Mouse (Mus musculus): ENCODE data around the gene Vav3. TPM values are rescaled to one million over a fixed set of nuclear protein-coding genes. Genes with fewer than 3 reads are reported as not detected.
"Not testable (repeated sequence)": the region's sequence is repeated elsewhere in the genome, so short reads cannot be mapped to it uniquely, and the experiment has no call there.

The Vav3 gene
- polyA plus RNA-seq, 1 experiment from 2014 or later = 10.3 TPM

DNA sequence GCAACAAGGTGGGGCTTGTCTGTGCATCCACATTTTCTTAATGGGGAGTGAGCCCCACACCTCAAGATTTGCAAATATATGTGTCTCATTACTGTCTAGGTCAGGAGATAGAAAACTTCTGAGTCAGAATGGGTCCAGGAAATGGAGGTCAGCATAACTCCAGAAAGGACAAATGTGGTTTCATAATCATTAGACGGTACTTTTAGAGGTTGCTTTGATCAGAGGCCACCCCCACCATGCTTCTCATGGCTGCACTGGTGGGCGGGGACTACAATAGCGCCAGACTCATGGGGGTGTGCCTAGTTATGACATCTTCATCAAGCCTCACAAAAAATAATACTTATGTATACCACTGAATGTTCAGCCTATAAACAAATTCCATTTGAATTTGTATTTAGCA, 103.6 kb downstream of the Vav3 start:
- H3K27me3 ChIP-seq (replicated peaks; ENCODE audit: control insufficient read depth, insufficient read depth, low read length) = no peaks in the 10 kb centered on the region
- 85% methylated on average over 3 of the region's 3 CpGs for WGBS
- no peaks in the 10 kb centered on the region for H3K4me1 ChIP-seq (ENCODE audit: control insufficient read depth, insufficient read depth, low read depth, low read length)
- no peaks in the 10 kb centered on the region for H3K36me3 ChIP-seq (ENCODE audit: control insufficient read depth, insufficient read depth, low read length)
- no peak for ATAC-seq
- no peak overlapping the region for H3K27ac ChIP-seq (ENCODE audit: low read depth, low read length)
- H3K9me3 ChIP-seq (ENCODE audit: control insufficient read depth, low read length) = no peaks in the 10 kb centered on the region
- no peak overlapping the region for H3K4me3 ChIP-seq (ENCODE audit: low read length)
- H3K9ac ChIP-seq (ENCODE audit: low read depth, low read length) = no peak overlapping the region
- H3K4me2 ChIP-seq (ENCODE audit: low read length) = no peak overlapping the region

DNA sequence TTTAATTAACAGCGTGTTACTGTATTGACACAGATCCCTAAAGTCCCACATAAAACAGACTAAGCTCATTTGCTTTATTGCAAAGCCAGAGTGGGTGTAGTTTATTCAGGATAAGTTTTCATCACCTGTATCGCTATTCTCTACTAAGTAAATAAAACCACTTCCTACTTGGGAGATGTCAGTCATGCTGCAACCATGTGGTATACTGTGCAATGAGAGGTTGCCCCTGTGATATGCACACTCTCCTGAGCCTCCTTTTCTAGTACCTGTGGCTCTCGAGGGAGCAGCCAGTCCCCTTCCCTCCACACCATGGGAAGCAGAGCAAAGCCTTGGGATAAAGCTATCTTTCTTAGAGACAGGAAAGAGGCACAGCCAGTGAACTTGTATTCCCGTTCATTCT, 106.5 kb downstream of the Vav3 start:
- Histone ChIP-seq H3K36me3 (ENCODE audit: control insufficient read depth, insufficient read depth, low read length) (no peaks in the 10 kb centered on the region), H3K27ac (ENCODE audit: low read depth, low read length) (no peak overlapping the region), H3K27me3 (replicated peaks; ENCODE audit: control insufficient read depth, insufficient read depth, low read length) (no peaks in the 10 kb centered on the region), H3K9me3 (ENCODE audit: control insufficient read depth, low read length) (no peaks in the 10 kb centered on the region), H3K4me2 (ENCODE audit: low read length) (no peak overlapping the region), H3K9ac (ENCODE audit: low read depth, low read length) (no peak overlapping the region), H3K4me1 (ENCODE audit: control insufficient read depth, insufficient read depth, low read depth, low read length) (no peaks in the 10 kb centered on the region), H3K4me3 (ENCODE audit: low read length) (no peak overlapping the region)
- WGBS = 68% methylated on average over 4 of the region's 4 CpGs
- ATAC-seq = no peak

DNA sequence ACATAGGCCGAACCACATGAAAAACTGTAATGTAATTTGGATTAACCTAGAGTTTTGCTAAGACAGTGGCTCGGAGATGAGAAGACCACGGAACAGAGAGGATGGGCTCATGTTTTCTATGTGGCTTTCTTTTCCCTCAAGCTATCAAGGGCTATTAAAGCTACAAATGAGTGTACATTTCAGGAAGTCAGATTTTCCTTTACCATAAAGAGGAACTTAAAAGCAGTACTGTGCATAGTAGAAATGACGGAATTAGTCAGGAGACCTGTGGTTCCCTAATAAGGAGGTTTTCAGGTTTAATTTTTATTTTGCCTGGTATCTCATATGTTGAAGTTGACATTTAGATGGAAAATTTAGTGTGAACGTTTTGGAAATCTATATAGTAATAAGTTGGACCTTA, 107.8 kb downstream of the Vav3 start:
- not testable (repeated sequence) for H3K4me1 ChIP-seq (ENCODE audit: control insufficient read depth, insufficient read depth, low read depth, low read length); H3K27me3 ChIP-seq (replicated peaks; ENCODE audit: control insufficient read depth, insufficient read depth, low read length); H3K9me3 ChIP-seq (ENCODE audit: control insufficient read depth, low read length); H3K36me3 ChIP-seq (ENCODE audit: control insufficient read depth, insufficient read depth, low read length); H3K4me3 ChIP-seq (ENCODE audit: low read length); H3K27ac ChIP-seq (ENCODE audit: low read depth, low read length); ATAC-seq; H3K9ac ChIP-seq (ENCODE audit: low read depth, low read length); H3K4me2 ChIP-seq (ENCODE audit: low read length)
- WGBS = 84% methylated on average over 5 of the region's 5 CpGs

DNA sequence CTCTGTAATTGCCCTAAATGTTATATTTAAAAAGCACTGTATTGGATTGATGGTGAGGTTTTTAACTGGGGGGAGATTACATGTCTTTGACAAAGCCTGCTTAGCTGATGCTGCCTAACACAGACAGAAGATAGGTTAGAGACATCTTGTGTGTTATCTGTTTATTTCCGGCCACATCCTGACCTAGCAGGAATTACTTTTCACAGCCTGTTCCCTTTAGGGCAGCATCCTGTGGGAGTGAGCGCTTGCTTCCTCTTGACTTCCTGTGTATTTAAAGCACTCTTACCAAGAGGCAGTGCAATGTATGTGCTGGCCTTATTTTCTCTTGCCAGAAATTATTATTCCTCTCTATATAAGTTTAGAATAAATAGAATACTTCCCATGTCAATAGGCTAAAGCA, 111.5 kb downstream of the Vav3 start:
- Histone ChIP-seq H3K4me2 (ENCODE audit: low read length) (no peak overlapping the region), H3K9ac (ENCODE audit: low read depth, low read length) (no peak overlapping the region), H3K4me3 (ENCODE audit: low read length) (no peak overlapping the region), H3K4me1 (ENCODE audit: control insufficient read depth, insufficient read depth, low read depth, low read length) (no peaks in the 10 kb centered on the region), H3K9me3 (ENCODE audit: control insufficient read depth, low read length) (no peaks in the 10 kb centered on the region), H3K36me3 (ENCODE audit: control insufficient read depth, insufficient read depth, low read length) (no peaks in the 10 kb centered on the region), H3K27ac (ENCODE audit: low read depth, low read length) (no peak overlapping the region), H3K27me3 (replicated peaks; ENCODE audit: control insufficient read depth, insufficient read depth, low read length) (no peaks in the 10 kb centered on the region)
- ATAC-seq = no peak
- WGBS = 84% methylated on average over 2 of the region's 2 CpGs

DNA sequence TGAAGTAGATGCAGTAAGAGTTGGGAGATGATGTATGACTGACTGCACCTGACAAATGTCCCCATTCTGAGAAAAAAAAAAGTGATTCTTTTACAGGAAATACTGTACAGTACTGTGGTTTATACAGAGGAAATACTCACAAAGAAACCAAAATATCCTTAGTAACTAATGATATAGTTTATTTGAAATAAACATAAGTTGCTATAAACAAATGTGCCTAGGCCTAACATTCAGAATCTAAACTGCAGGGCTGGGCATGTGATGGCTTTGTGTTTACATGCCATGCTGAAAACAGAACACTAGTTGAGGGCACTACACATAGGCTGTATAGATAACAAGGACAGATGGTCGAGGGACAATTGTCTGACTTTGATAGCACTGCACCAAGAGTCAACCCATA, 114.2 kb downstream of the Vav3 start:
- Histone ChIP-seq H3K36me3 (ENCODE audit: control insufficient read depth, insufficient read depth, low read length) (no peaks in the 10 kb centered on the region), H3K4me3 (ENCODE audit: low read length) (no peak overlapping the region), H3K9me3 (ENCODE audit: control insufficient read depth, low read length) (no peaks in the 10 kb centered on the region), H3K27ac (ENCODE audit: low read depth, low read length) (no peak overlapping the region), H3K27me3 (replicated peaks; ENCODE audit: control insufficient read depth, insufficient read depth, low read length) (no peaks in the 10 kb centered on the region), H3K9ac (ENCODE audit: low read depth, low read length) (no peak overlapping the region), H3K4me2 (ENCODE audit: low read length) (no peak overlapping the region), H3K4me1 (ENCODE audit: control insufficient read depth, insufficient read depth, low read depth, low read length) (no peaks in the 10 kb centered on the region)
- 72% methylated on average over 1 of the region's 1 CpGs for WGBS
- ATAC-seq = no peak

DNA sequence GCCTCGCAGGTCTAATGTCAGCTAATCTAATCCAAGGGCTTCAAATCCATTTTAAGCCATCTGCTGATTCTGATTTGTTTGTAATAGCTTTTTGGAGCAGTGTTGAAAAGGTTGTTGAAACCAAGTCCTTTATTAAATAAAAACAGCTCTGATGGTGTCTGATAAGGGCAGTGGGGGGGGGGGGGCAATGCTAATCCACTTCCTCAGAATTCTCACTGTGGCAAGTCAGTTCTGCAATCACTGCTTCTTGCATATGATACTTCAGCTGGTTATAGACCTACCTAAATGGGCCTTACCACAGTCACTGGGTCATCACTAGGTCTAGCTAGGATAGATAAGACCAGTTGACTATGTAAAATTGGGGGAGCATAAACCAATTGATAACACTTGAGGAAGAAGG, 115.9 kb downstream of the Vav3 start:
- H3K27me3 ChIP-seq (replicated peaks; ENCODE audit: control insufficient read depth, insufficient read depth, low read length) = no peaks in the 10 kb centered on the region
- H3K9ac ChIP-seq (ENCODE audit: low read depth, low read length) = no peak overlapping the region
- no peak overlapping the region for H3K27ac ChIP-seq (ENCODE audit: low read depth, low read length)
- H3K9me3 ChIP-seq (ENCODE audit: control insufficient read depth, low read length) = no peaks in the 10 kb centered on the region
- no peaks in the 10 kb centered on the region for H3K4me1 ChIP-seq (ENCODE audit: control insufficient read depth, insufficient read depth, low read depth, low read length)
- H3K4me3 ChIP-seq (ENCODE audit: low read length) = no peak overlapping the region
- no peaks in the 10 kb centered on the region for H3K36me3 ChIP-seq (ENCODE audit: control insufficient read depth, insufficient read depth, low read length)
- WGBS = 86% methylated on average over 1 of the region's 1 CpGs
- ATAC-seq = no peak
- H3K4me2 ChIP-seq (ENCODE audit: low read length) = no peak overlapping the region

DNA sequence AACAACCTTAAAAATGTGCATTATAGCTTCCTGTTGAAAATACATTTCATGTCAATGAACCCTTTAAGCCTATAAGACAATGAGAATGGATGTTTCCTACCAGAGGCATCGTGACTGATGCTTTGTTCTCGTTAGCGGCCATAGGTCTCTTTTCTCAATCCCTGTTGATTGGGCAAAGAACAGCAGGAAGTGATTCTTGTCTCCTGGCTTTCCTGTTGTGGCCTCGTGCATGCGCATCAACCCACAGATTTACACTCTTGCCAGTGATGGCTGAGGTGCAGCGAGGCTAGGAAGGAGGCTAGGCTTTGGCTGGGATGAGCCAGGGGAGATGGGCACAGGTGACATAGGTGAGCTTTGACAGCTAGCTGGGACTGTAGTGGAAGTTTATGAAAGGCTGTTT, 123.2 kb downstream of the Vav3 start:
- 77% methylated on average over 6 of the region's 6 CpGs for WGBS
- Histone ChIP-seq H3K27me3 (replicated peaks; ENCODE audit: control insufficient read depth, insufficient read depth, low read length) (no peaks in the 10 kb centered on the region), H3K9me3 (ENCODE audit: control insufficient read depth, low read length) (no peaks in the 10 kb centered on the region), H3K27ac (ENCODE audit: low read depth, low read length) (no peak overlapping the region), H3K36me3 (ENCODE audit: control insufficient read depth, insufficient read depth, low read length) (no peaks in the 10 kb centered on the region), H3K4me1 (ENCODE audit: control insufficient read depth, insufficient read depth, low read depth, low read length) (no peaks in the 10 kb centered on the region), H3K4me2 (ENCODE audit: low read length) (no peak overlapping the region), H3K4me3 (ENCODE audit: low read length) (no peak overlapping the region), H3K9ac (ENCODE audit: low read depth, low read length) (no peak overlapping the region)
- ATAC-seq = no peak

DNA sequence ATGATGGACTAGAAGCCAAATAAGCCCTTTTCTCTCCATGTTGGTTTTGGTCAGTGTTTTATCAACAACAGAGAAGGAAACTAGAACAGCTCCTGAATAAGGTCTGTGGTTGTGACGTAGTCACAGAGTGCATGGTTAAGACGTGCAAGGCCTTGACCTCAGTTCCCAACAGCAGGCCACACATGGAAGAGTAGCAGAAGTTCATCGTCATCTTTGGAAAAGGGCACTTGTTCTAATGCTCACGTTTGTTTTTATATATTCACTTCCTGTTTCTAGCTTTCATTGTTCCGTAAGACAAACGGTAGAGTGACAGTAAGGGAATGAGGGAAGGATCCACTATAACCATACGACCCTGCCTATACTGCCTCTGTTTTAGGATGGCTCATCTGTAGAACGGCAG, 124.1 kb downstream of the Vav3 start:
- ATAC-seq = no peak
- no peak overlapping the region for H3K9ac ChIP-seq (ENCODE audit: low read depth, low read length)

DNA sequence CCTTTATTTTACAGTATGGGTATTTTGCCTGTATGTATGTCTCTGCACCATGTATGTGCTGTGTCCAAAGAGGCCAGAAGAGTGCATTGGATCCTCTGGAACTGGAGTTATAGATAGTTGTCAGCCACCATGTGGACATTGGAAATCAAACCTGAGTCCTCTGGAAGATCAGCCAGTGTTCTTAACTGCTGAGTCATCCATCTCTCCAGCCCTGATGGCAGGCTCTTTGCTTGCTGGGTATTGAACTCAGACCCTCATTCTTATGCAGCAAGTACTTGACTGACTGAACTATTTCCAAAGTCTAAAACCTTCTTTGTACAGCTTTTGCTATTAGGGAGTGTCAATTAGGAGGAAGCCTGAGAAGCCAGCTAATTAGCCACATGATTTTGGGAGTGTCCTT, 126.1 kb downstream of the Vav3 start:
- no peak overlapping the region for H3K9ac ChIP-seq (ENCODE audit: low read depth, low read length)
- no peak overlapping the region for H3K27ac ChIP-seq (ENCODE audit: low read depth, low read length)
- H3K36me3 ChIP-seq (ENCODE audit: control insufficient read depth, insufficient read depth, low read length) = no peaks in the 10 kb centered on the region
- H3K4me2 ChIP-seq (ENCODE audit: low read length) = no peak overlapping the region
- H3K27me3 ChIP-seq (replicated peaks; ENCODE audit: control insufficient read depth, insufficient read depth, low read length) = no peaks in the 10 kb centered on the region
- H3K4me3 ChIP-seq (ENCODE audit: low read length) = no peak overlapping the region
- H3K9me3 ChIP-seq (ENCODE audit: control insufficient read depth, low read length) = no peaks in the 10 kb centered on the region
- ATAC-seq = no peak
- no peaks in the 10 kb centered on the region for H3K4me1 ChIP-seq (ENCODE audit: control insufficient read depth, insufficient read depth, low read depth, low read length)

More for the DNA sequence above, 124.1 kb downstream of the Vav3 start:
- Histone ChIP-seq H3K4me3 (ENCODE audit: low read length) (no peak overlapping the region), H3K27me3 (replicated peaks; ENCODE audit: control insufficient read depth, insufficient read depth, low read length) (no peaks in the 10 kb centered on the region), H3K36me3 (ENCODE audit: control insufficient read depth, insufficient read depth, low read length) (no peaks in the 10 kb centered on the region), H3K9me3 (ENCODE audit: control insufficient read depth, low read length) (no peaks in the 10 kb centered on the region), H3K4me1 (ENCODE audit: control insufficient read depth, insufficient read depth, low read depth, low read length) (no peaks in the 10 kb centered on the region), H3K27ac (ENCODE audit: low read depth, low read length) (no peak overlapping the region), H3K4me2 (ENCODE audit: low read length) (no peak overlapping the region)
- 86% methylated on average over 8 of the region's 8 CpGs for WGBS

DNA sequence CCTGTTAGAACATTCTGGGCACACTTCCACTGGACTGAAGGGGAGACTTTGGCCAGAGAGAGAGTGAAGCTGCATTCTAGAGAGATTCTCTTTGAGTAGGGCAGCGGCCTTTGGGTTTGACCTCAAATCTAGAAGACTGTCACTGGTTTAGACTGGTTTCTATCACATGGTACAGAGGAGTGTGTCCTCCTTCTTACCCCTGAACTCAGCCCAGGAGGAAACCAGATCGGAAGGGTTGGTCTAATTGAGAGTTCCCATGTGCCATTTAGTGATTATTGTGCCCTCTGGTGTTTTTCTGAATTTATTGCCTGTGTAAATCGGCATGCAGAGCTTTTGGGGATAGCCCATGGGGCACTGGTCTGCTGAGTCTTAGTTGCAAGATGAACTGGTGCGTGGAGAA, 126.8 kb downstream of the Vav3 start:
- H3K9ac ChIP-seq (ENCODE audit: low read depth, low read length) = no peak overlapping the region
- no peaks in the 10 kb centered on the region for H3K36me3 ChIP-seq (ENCODE audit: control insufficient read depth, insufficient read depth, low read length)
- 69% methylated on average over 4 of the region's 4 CpGs for WGBS
- H3K4me3 ChIP-seq (ENCODE audit: low read length) = no peak overlapping the region
- ATAC-seq = no peak
- H3K27me3 ChIP-seq (replicated peaks; ENCODE audit: control insufficient read depth, insufficient read depth, low read length) = no peaks in the 10 kb centered on the region
- no peaks in the 10 kb centered on the region for H3K4me1 ChIP-seq (ENCODE audit: control insufficient read depth, insufficient read depth, low read depth, low read length)
- no peak overlapping the region for H3K4me2 ChIP-seq (ENCODE audit: low read length)
- no peak overlapping the region for H3K27ac ChIP-seq (ENCODE audit: low read depth, low read length)
- H3K9me3 ChIP-seq (ENCODE audit: control insufficient read depth, low read length) = no peaks in the 10 kb centered on the region
